Mouse (Mus musculus) myocyte (in vitro differentiated cells): ENCODE measurements around the gene Gm32742. TPM values are rescaled to one million over a fixed set of nuclear protein-coding genes. Genes with fewer than 3 reads are reported as not detected.

Experiments
- H3K27me3 ChIP-seq: one replicate; pipeline ENCODE4 v1.6.1; 2011; ENCODE audit not compliant: control insufficient read depth, insufficient read depth, insufficient read length
- H3K36me3 ChIP-seq: one replicate; pipeline ENCODE4 v1.6.1; 2011; ENCODE audit not compliant: control insufficient read depth, insufficient read depth
- H3K4me2 ChIP-seq: one replicate; pipeline ENCODE4 v1.6.1; 2011; ENCODE audit warnings: low read depth, control low read depth
- H3K4me3 ChIP-seq: one replicate; pipeline ENCODE4 v1.5.1; 2011; ENCODE audit warnings: mild to moderate bottlenecking, control low read depth, moderate library complexity
- H3K79me2 ChIP-seq: one replicate; pipeline ENCODE4 v1.6.1; 2011; ENCODE audit not compliant: control insufficient read depth, insufficient read depth
- H3ac ChIP-seq: one replicate; pipeline ENCODE4 v1.6.1; 2011; ENCODE audit not compliant: control insufficient read depth, insufficient read length
- CEBPB ChIP-seq: IDR thresholded peaks from 2 replicates; pipeline ENCODE4 v1.6.1; 2011; ENCODE audit warnings: mild to moderate bottlenecking, moderate library complexity; ENCODE audit not compliant: poor library complexity, insufficient read depth, severe bottlenecking
- E2F4 ChIP-seq: IDR thresholded peaks from one replicate; pipeline ENCODE4 v1.6.1; 2011; ENCODE audit warnings: mild to moderate bottlenecking, control low read depth, moderate library complexity; ENCODE audit not compliant: insufficient read depth
- MAX ChIP-seq: IDR thresholded peaks from one replicate; pipeline ENCODE4 v1.6.1; 2011; ENCODE audit warnings: low read depth, mild to moderate bottlenecking, control low read depth
- MYOD1 ChIP-seq, 3 experiments: IDR thresholded peaks; one replicate each; pipeline ENCODE4 v1.6.1; 2011; ENCODE audit warnings: control low read depth in 2 of 3, low read depth in 2 of 3, mild to moderate bottlenecking in 2 of 3, moderate library complexity in 1 of 3; ENCODE audit not compliant: insufficient read length in 2 of 3, control insufficient read depth in 1 of 3
- MYOG ChIP-seq, 3 experiments: IDR thresholded peaks; one replicate each; pipeline ENCODE4 v1.6.1; 2011; ENCODE audit warnings: control low read depth in 2 of 3, low read depth in 2 of 3, mild to moderate bottlenecking in 2 of 3; ENCODE audit not compliant: insufficient read length in 2 of 3, control insufficient read depth in 1 of 3, insufficient read depth in 1 of 3
- POLR2A ChIP-seq: IDR thresholded peaks from one replicate; pipeline ENCODE4 v1.6.1; 2011; ENCODE audit warnings: low read depth, mild to moderate bottlenecking, control low read depth, moderate library complexity; ENCODE audit not compliant: insufficient read length
- POLR2AphosphoS2 ChIP-seq: IDR thresholded peaks from one replicate; pipeline ENCODE4 v1.6.1; 2011; ENCODE audit warnings: low read depth, control low read depth; ENCODE audit not compliant: insufficient read length
- SRF ChIP-seq: IDR thresholded peaks from one replicate; pipeline ENCODE4 v1.6.1; 2011; ENCODE audit warnings: low read depth; ENCODE audit not compliant: control insufficient read depth, insufficient read length
- TCF12 ChIP-seq: IDR thresholded peaks from one replicate; pipeline ENCODE4 v1.6.1; 2011; ENCODE audit warnings: mild to moderate bottlenecking, control low read depth; ENCODE audit not compliant: poor library complexity, insufficient read depth, severe bottlenecking
- TCF3 ChIP-seq: IDR thresholded peaks from one replicate; pipeline ENCODE4 v1.6.1; 2011; ENCODE audit warnings: low read depth, control low read depth; ENCODE audit not compliant: insufficient read length
- USF1 ChIP-seq: IDR thresholded peaks from one replicate; pipeline ENCODE4 v1.6.1; 2011; ENCODE audit warnings: low read depth, mild to moderate bottlenecking, control low read depth, moderate library complexity
- polyA plus RNA-seq: library from polyadenylated mRNA; unstranded; fragments of >200 nt; fragmentation: generic; extraction: Trizol; gene quantifications from one replicate; pipeline ENCODE4 v1.2.1, GENCODE M21; 2012; ENCODE audit warnings: missing spikeins

The Gm32742 gene
- polyA plus RNA-seq, 1 experiment = 0.22 TPM

GRCm38 (mm10) chr9:51136985-51137384, 28.3 kb downstream of the Gm32742 start:
- H3K4me2 ChIP-seq = no peak overlapping the region
- no peaks in the 10 kb centered on the region for H3K27me3 ChIP-seq
- TF ChIP-seq POLR2AphosphoS2 (no peak), MAX (no peak), TCF12 (no peak), E2F4 (no peak), MYOD1 (IDR thresholded peaks at IDR 0.05; ENCODE audit: control insufficient read depth in 1 of 3, insufficient read length in 2 of 3, low read depth in 2 of 3) (no peak), USF1 (no peak)
- H3K4me3 ChIP-seq = no peak overlapping the region
- no peak overlapping the region for H3ac ChIP-seq
- H3K36me3 ChIP-seq = no peaks in the 10 kb centered on the region
- H3K79me2 ChIP-seq = no peaks in the 10 kb centered on the region

DNA sequence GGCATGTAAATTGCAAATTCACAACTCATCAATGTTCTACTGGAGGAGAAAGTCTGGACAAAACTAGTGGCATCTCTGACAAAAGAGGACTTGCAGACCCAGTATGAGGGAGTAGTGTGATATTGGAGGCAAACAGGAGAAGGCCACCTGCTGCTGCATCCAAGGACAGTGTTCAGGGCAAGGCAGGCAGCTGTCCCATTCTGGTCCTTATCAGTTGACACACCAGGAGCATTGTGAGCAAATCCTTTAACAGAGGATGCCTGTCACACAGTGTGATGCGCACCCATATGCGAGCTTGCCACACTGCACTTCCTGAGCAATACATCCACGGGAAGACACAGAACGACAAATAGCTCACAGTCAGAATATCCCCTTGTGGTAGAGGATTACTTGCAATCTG, 50.5 kb downstream of the Gm32742 start:
- no peaks in the 10 kb centered on the region for H3K79me2 ChIP-seq
- no peak overlapping the region for H3ac ChIP-seq
- H3K4me3 ChIP-seq = no peak overlapping the region
- no peaks in the 10 kb centered on the region for H3K36me3 ChIP-seq
- no peak overlapping the region for H3K4me2 ChIP-seq
- TF ChIP-seq SRF = no peak
- no peak for TF ChIP-seq MAX
- TF ChIP-seq E2F4 = no peak
- no peak for TF ChIP-seq CEBPB
- TF ChIP-seq TCF3 = no peak
- no peak for TF ChIP-seq MYOD1 (IDR thresholded peaks at IDR 0.05; ENCODE audit: control insufficient read depth in 1 of 3, insufficient read length in 2 of 3, low read depth in 2 of 3)
- TF ChIP-seq TCF12 = no peak
- TF ChIP-seq POLR2A = no peak
- no peaks in the 10 kb centered on the region for H3K27me3 ChIP-seq

GRCm38 (mm10) chr9:51105751-51106150, 59.6 kb downstream of the Gm32742 start:
- TF ChIP-seq USF1 (no peak), POLR2A (no peak), CEBPB (0 out of 2 replicates have a peak, but pooled peaks have one; percentile 43), MYOG (IDR thresholded peaks at IDR 0.05; ENCODE audit: control insufficient read depth in 1 of 3, insufficient read depth in 1 of 3, insufficient read length in 2 of 3, low read depth in 2 of 3) (no peak), E2F4 (no peak), MAX (no peak), SRF (no peak)
- Histone ChIP-seq H3K36me3 (no peaks in the 10 kb centered on the region), H3K4me3 (peak overlapping the region; percentile 31)

DNA sequence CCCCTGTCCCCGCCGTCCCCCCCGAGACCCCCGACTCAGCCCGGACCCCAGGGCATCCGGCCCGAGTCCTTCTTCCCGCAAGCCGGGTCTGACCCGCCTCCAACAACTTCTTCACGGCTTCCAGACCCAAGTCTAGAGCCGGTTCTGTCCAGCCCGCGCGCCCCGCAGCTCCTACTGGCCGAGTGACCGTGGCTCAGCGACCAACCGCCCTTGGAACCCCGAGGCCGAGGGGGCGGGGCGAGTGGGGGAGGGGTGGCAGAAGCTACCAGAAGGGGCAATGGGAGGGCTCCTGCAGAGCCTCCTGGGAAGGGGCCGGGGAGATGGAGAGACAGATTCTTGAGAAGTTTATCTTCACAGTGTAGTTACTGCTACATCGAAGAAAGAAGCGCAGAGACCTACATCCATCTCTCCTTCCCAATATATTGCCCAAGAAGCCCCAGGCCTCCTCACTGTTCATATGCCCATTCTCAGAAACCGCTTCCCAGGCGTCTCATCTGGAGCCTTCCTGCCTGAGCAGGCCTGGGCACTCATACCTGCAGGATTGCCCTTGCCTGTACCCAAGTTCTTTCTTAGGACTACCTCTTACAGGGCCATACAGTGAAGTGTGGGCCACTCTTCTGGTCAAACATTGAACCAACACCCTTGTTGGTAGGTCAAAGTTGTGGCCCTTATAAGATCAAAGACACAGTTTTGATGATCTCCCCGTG, 61.4 kb downstream of the Gm32742 start:
- H3K4me3 ChIP-seq = peak overlapping the region; percentile 31
- no peaks in the 10 kb centered on the region for H3K36me3 ChIP-seq
- H3K27me3 ChIP-seq = no peaks in the 10 kb centered on the region
- H3K79me2 ChIP-seq = no peaks in the 10 kb centered on the region
- peak overlapping the region; percentile 60 for H3K4me2 ChIP-seq
- H3ac ChIP-seq = peak overlapping the region; percentile 23
- TF ChIP-seq POLR2A (peak; percentile 65), CEBPB (no peak), TCF3 (no peak), MYOG (IDR thresholded peaks at IDR 0.05; ENCODE audit: control insufficient read depth in 1 of 3, insufficient read depth in 1 of 3, insufficient read length in 2 of 3, low read depth in 2 of 3) (no peak)

More at GRCm38 (mm10) chr9:51105751-51106150, 59.6 kb downstream of the Gm32742 start:
- Histone ChIP-seq H3K4me2 (peak overlapping the region; percentile 60), H3K27me3 (no peaks in the 10 kb centered on the region), H3ac (no peak overlapping the region), H3K79me2 (no peaks in the 10 kb centered on the region)

DNA sequence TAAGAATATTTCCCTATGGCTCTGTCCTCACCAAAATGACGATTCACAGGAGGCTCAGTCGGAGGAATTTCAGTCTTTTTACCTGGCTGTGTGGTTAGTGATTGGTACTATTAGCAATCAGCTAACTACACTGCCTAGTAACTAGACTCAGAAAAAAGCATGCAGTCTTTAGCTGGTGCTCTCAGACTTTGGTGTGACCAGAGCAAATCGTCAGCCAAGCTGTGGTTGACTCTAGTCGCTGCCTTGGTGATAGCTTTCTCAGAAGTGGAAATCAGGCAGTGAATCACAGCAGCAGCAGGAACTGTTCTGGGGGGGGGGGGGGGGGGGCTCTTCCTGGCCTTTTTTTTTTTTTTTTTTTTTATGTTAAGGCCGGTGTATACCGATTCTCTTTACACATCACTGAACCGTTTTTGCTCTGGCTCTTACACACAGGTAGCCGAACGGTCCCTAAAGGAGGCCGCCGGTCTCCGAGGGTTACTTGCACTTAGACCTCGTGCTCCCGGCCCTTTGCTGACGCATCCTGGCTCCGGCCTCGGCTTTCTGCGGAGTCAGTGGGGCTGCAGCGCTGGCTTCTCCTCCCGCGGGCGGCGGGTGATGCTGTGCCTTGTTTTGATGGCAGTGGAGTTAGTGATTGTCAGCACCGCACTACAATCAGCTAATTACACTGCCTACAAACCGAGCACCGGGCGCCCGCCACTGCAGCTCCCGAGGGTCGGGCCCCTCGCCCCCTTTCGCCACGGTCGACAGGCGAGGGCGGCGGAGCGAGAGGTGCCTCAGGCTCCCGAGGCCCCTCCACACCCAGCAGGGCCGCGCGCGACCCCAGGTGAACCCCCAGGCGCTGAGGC, 62.1 kb downstream of the Gm32742 start:
- Histone ChIP-seq H3K4me2 (peak overlapping the region; percentile 60), H3K79me2 (no peaks in the 10 kb centered on the region), H3K27me3 (no peaks in the 10 kb centered on the region), H3K36me3 (no peaks in the 10 kb centered on the region), H3K4me3 (peak overlapping the region; percentile 31), H3ac (peak overlapping the region; percentile 23)
- TF ChIP-seq POLR2A (peak; percentile 32), MYOG (IDR thresholded peaks at IDR 0.05; ENCODE audit: control insufficient read depth in 1 of 3, insufficient read depth in 1 of 3, insufficient read length in 2 of 3, low read depth in 2 of 3) (no peak), CEBPB (no peak), TCF3 (no peak), MAX (no peak), MYOD1 (IDR thresholded peaks at IDR 0.05; ENCODE audit: control insufficient read depth in 1 of 3, insufficient read length in 2 of 3, low read depth in 2 of 3) (no peak), POLR2AphosphoS2 (no peak), E2F4 (no peak)
